Mouse (Mus musculus): ENCODE results near the gene Grik2. TPM values are rescaled to one million over a fixed set of nuclear protein-coding genes. Genes with fewer than 3 reads are reported as not detected.

Gene Grik2
- polyA plus RNA-seq, 1 experiment from 2014 or later = 7.8 TPM

DNA sequence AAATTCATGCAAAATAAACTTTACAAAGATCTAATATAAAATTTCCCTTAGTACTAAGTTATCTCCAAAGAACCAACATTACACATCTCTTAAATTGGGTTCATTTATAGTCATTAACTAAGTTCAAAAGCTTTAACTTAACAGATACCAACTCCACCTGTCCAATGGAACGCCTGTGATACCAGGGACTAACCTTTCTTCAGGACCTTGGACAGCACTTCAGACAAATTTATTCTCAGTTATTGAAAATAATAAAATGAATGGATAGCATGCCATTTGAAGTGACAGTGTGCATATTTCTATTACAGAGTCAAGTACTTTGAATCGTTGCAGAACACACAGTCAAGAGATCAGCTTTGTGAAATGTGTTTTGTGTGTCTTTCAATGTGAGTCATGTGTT, 3.1 kb downstream of the Grik2 start:
- H3K9me3 ChIP-seq (ENCODE audit: control insufficient read depth, low read length) = no peaks in the 10 kb centered on the region
- H3K4me3 ChIP-seq (ENCODE audit: low read depth, low read length) = no peak overlapping the region
- H3K4me1 ChIP-seq (ENCODE audit: control insufficient read depth, insufficient read depth, low read length) = no peaks in the 10 kb centered on the region
- no peak overlapping the region for H3K9ac ChIP-seq (ENCODE audit: low read length)
- H3K36me3 ChIP-seq (ENCODE audit: control insufficient read depth, insufficient read depth, low read length) = no peaks in the 10 kb centered on the region
- H3K27me3 ChIP-seq (ENCODE audit: control insufficient read depth, insufficient read depth, low read length) = no peaks in the 10 kb centered on the region
- WGBS = 46% methylated on average over 2 of the region's 2 CpGs
- H3K4me2 ChIP-seq (ENCODE audit: low read depth) = no peak overlapping the region
- no peak overlapping the region for H3K27ac ChIP-seq (ENCODE audit: low read depth, low read length)
- DNase-seq (ENCODE audit: low spot score) (no peak), ATAC-seq (ENCODE audit: insufficient read depth, low FRiP score, low TSS enrichment) (no peak)

DNA sequence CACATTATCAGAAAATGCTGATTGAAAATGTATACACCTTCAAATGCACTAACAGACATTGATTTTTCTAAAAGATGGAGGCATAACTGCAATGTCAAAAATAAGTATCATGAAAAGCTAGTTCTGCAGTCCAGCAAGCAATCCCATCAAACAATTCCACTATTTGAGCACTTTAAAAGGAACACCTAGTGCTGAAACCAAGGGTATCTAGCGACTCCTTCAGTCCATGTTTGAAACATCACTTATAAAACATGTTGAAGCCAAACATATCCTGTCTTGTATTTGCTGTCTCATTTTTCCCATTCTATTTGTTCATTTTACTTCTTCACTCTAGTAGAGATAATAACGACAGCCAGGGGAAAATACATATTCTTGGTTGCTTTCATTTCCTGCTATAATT, 3.7 kb downstream of the Grik2 start:
- ATAC-seq (ENCODE audit: insufficient read depth, low FRiP score, low TSS enrichment) (no peak), DNase-seq (ENCODE audit: low spot score) (no peak)
- no peak overlapping the region for H3K4me2 ChIP-seq (ENCODE audit: low read depth)
- WGBS = 14% methylated on average over 2 of the region's 2 CpGs
- no peak overlapping the region for H3K4me3 ChIP-seq (ENCODE audit: low read depth, low read length)
- H3K9ac ChIP-seq (ENCODE audit: low read length) = no peak overlapping the region
- H3K36me3 ChIP-seq (ENCODE audit: control insufficient read depth, insufficient read depth, low read length) = no peaks in the 10 kb centered on the region
- no peak overlapping the region for H3K27ac ChIP-seq (ENCODE audit: low read depth, low read length)
- H3K9me3 ChIP-seq (ENCODE audit: control insufficient read depth, low read length) = no peaks in the 10 kb centered on the region
- H3K27me3 ChIP-seq (ENCODE audit: control insufficient read depth, insufficient read depth, low read length) = no peaks in the 10 kb centered on the region
- no peaks in the 10 kb centered on the region for H3K4me1 ChIP-seq (ENCODE audit: control insufficient read depth, insufficient read depth, low read length)

DNA sequence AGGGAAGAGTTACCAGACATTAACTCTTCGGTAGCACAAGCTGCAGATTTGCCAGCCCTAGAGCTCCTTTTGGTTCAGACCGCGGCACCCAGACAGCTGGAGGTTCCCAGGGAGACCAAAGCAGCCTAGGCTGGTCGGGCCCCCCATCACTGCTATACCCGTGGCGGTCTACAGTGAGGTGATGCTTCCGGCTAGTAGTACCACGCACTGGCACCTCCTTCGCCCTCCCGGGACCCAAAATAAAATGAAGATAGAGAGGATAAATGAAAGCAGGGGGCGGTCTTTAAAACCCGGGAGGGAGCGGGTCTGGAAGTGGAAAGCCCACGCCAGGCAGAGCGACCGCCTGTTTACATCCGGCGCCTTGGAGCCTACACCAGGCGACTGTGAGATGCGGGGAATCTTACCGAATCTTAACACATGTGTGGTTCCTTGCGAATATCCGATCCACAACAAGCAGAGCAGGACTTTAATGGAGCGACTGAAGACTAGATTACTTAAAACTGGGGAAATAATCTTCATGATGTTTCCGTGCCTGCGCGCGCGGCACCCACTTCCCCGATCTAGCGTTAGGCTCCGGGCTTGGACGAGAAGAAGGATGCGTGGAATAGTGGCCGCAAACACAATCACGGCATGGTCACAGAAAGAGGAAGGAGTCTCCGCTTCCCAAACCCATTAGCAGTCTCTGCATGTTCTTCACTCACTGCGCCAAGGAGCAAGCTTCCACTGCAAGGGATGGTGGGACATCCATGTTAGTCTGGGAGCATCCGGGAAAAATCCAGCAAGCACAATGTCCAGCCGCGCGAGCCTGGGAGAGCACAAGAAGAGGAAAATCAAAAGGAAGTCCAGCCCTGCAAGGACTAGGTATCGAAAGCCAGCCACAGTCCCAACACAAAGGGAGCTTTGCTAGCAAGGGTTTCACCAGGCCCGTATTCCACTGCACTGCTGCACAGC, 5.5 kb downstream of the Grik2 start:
- ATAC-seq (ENCODE audit: insufficient read depth, low FRiP score, low TSS enrichment) = peak; percentile 80
- peak overlapping the region; percentile 59 for H3K4me3 ChIP-seq (ENCODE audit: low read depth, low read length)
- peak overlapping the region; percentile 57 for H3K27ac ChIP-seq (ENCODE audit: low read depth, low read length)
- peak overlapping the region; percentile 69 for H3K4me2 ChIP-seq (ENCODE audit: low read depth)
- under 1% methylated on average over 44 of the region's 44 CpGs for WGBS
- H3K9ac ChIP-seq (ENCODE audit: low read length) = peak overlapping the region; percentile 66
- H3K36me3 ChIP-seq (ENCODE audit: control insufficient read depth, insufficient read depth, low read length) = no peaks in the 10 kb centered on the region
- DNase-seq (ENCODE audit: low spot score) = peak; percentile 64
- no peaks in the 10 kb centered on the region for H3K4me1 ChIP-seq (ENCODE audit: control insufficient read depth, insufficient read depth, low read length)
- no peaks in the 10 kb centered on the region for H3K9me3 ChIP-seq (ENCODE audit: control insufficient read depth, low read length)
- no peaks in the 10 kb centered on the region for H3K27me3 ChIP-seq (ENCODE audit: control insufficient read depth, insufficient read depth, low read length)

DNA sequence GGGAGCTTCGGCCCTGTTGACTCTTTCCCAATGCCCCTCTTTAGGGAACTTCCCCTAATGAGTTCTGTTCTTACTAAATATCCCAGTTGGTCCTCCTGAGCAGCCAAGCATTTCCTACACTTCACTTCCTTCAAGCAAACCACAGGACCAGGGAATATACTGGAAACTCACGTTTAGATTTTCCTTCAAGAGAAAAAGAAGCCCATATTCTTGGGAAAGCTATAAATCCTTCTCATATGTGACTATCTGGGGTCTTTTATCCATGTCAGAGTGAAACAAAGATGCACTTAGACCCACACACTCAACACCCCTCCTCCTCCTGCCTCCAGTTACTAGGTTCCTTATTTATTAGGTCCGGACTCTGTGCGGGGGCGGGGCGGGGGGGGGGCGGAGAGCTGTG, 6.5 kb downstream of the Grik2 start:
- DNase-seq (ENCODE audit: low spot score) (no peak), ATAC-seq (ENCODE audit: insufficient read depth, low FRiP score, low TSS enrichment) (no peak)
- Histone ChIP-seq H3K4me1 (ENCODE audit: control insufficient read depth, insufficient read depth, low read length) (no peaks in the 10 kb centered on the region), H3K4me2 (ENCODE audit: low read depth) (peak overlapping the region; percentile 69), H3K27me3 (ENCODE audit: control insufficient read depth, insufficient read depth, low read length) (no peaks in the 10 kb centered on the region), H3K4me3 (ENCODE audit: low read depth, low read length) (peak overlapping the region; percentile 59), H3K9ac (ENCODE audit: low read length) (peak overlapping the region; percentile 66; the same call in 1 of the 2 replicates), H3K36me3 (ENCODE audit: control insufficient read depth, insufficient read depth, low read length) (no peaks in the 10 kb centered on the region), H3K27ac (ENCODE audit: low read depth, low read length) (no peak overlapping the region), H3K9me3 (ENCODE audit: control insufficient read depth, low read length) (no peaks in the 10 kb centered on the region)
- 8% methylated on average over 7 of the region's 7 CpGs for WGBS

DNA sequence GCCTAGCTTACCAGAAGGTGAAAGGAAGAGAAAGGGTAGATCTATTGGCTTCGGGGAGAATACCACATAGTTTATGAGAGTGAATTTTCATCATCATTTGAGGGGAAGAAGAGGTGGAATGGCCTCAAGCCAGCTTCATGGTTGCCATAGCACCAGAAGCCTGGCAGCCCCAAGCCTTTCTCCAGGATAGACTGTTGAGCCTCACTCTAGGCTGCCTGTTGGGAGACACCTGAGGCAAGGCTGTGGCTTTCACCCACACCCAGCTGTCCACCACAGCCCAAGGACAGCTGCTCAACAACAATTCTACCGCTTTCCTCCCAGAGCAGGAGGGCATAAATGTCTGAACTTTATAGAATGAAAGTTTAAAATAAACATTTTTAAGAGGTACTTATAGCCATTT, 8.1 kb downstream of the Grik2 start:
- H3K27ac ChIP-seq (ENCODE audit: low read depth, low read length) = no peak overlapping the region
- no peak overlapping the region for H3K9ac ChIP-seq (ENCODE audit: low read length)
- H3K4me2 ChIP-seq (ENCODE audit: low read depth) = no peak overlapping the region
- no peaks in the 10 kb centered on the region for H3K36me3 ChIP-seq (ENCODE audit: control insufficient read depth, insufficient read depth, low read length)
- DNase-seq (ENCODE audit: low spot score) (no peak), ATAC-seq (ENCODE audit: insufficient read depth, low FRiP score, low TSS enrichment) (no peak)
- H3K9me3 ChIP-seq (ENCODE audit: control insufficient read depth, low read length) = no peaks in the 10 kb centered on the region
- H3K4me1 ChIP-seq (ENCODE audit: control insufficient read depth, insufficient read depth, low read length) = no peaks in the 10 kb centered on the region
- H3K27me3 ChIP-seq (ENCODE audit: control insufficient read depth, insufficient read depth, low read length) = no peaks in the 10 kb centered on the region
- 74% methylated on average over 2 of the region's 2 CpGs for WGBS
- H3K4me3 ChIP-seq (ENCODE audit: low read depth, low read length) = no peak overlapping the region

DNA sequence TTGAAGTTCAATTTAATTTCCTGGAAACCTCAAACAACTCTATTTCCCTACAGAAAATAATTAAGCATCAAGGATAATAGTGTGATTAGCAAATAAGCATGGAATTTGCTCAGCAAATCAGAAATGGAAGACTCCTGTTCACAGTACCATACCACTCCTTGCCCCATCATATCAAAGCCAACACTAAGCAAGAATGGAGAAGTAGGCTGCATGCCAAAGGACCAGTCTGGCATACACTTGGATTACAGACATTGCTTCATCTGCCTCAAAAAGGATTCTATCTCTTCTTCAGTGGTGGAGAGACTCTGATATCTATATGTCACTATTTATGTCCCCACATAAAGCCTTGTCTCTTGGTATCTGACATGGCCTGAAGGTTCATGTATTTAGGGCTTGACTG, 19.7 kb downstream of the Grik2 start:
- no peaks in the 10 kb centered on the region for H3K27me3 ChIP-seq (ENCODE audit: control insufficient read depth, insufficient read depth, low read length)
- H3K4me1 ChIP-seq (ENCODE audit: control insufficient read depth, insufficient read depth, low read length) = no peaks in the 10 kb centered on the region
- ATAC-seq (ENCODE audit: insufficient read depth, low FRiP score, low TSS enrichment) (no peak), DNase-seq (ENCODE audit: low spot score) (no peak)
- no peak overlapping the region for H3K9ac ChIP-seq (ENCODE audit: low read length)
- no peaks in the 10 kb centered on the region for H3K9me3 ChIP-seq (ENCODE audit: control insufficient read depth, low read length)
- no peak overlapping the region for H3K4me2 ChIP-seq (ENCODE audit: low read depth)
- H3K36me3 ChIP-seq (ENCODE audit: control insufficient read depth, insufficient read depth, low read length) = no peaks in the 10 kb centered on the region
- no peak overlapping the region for H3K27ac ChIP-seq (ENCODE audit: low read depth, low read length)
- H3K4me3 ChIP-seq (ENCODE audit: low read depth, low read length) = no peak overlapping the region

DNA sequence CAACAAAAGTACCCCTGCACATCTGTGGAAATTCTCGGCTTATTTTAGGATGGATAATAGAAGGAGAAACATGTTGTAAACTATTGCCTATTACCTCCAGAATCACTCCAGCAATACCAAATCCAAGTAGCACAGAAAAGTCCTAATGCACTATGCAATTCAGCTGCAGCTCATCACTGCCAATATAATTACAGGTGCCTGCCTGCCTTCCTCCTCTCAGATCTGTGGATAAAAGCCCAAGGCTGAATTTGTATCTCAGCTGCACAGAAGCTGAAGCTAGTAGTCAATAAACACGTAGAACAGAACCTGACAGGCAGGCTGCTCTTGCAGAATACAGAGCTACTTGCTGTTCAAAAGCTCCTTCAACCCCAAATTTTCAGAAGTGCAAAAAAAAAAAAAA, 21.0 kb downstream of the Grik2 start:
- no peak for DNase-seq (ENCODE audit: low spot score)
- no peak overlapping the region for H3K4me3 ChIP-seq (ENCODE audit: low read depth, low read length)
- H3K4me2 ChIP-seq (ENCODE audit: low read depth) = no peak overlapping the region
- H3K9me3 ChIP-seq (ENCODE audit: control insufficient read depth, low read length) = no peaks in the 10 kb centered on the region
- ATAC-seq (ENCODE audit: insufficient read depth, low FRiP score, low TSS enrichment) = no peak
- no peak overlapping the region for H3K9ac ChIP-seq (ENCODE audit: low read length)
- H3K4me1 ChIP-seq (ENCODE audit: control insufficient read depth, insufficient read depth, low read length) = no peaks in the 10 kb centered on the region
- WGBS = 74% methylated on average over 2 of the region's 2 CpGs
- no peaks in the 10 kb centered on the region for H3K36me3 ChIP-seq (ENCODE audit: control insufficient read depth, insufficient read depth, low read length)
- H3K27ac ChIP-seq (ENCODE audit: low read depth, low read length) = no peak overlapping the region
- H3K27me3 ChIP-seq (ENCODE audit: control insufficient read depth, insufficient read depth, low read length) = no peaks in the 10 kb centered on the region

DNA sequence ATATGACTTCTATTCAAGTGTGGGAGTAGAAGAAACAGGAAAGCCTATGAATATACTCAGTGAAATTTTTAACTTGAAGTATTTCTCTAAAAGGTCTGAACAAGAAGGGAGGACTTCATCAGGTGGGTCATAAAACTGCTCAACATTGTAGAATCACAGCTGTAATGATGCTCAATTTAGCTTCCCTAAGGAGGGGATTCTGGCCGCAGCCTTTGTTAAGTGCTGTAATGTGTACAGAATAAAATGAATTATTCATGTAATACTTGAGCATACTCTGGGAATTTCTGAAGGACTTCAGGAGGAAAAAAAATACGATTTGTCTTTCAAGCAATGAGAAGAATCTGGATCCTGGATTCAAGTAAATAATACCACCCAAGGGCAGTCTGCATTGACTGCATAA, 26.0 kb downstream of the Grik2 start:
- DNase-seq (ENCODE audit: low spot score) = no peak
- Histone ChIP-seq H3K4me1 (ENCODE audit: control insufficient read depth, insufficient read depth, low read length) (no peaks in the 10 kb centered on the region), H3K27ac (ENCODE audit: low read depth, low read length) (no peak overlapping the region), H3K27me3 (ENCODE audit: control insufficient read depth, insufficient read depth, low read length) (no peaks in the 10 kb centered on the region), H3K36me3 (ENCODE audit: control insufficient read depth, insufficient read depth, low read length) (no peaks in the 10 kb centered on the region), H3K4me3 (ENCODE audit: low read depth, low read length) (no peak overlapping the region), H3K9me3 (ENCODE audit: control insufficient read depth, low read length) (no peaks in the 10 kb centered on the region), H3K4me2 (ENCODE audit: low read depth) (no peak overlapping the region), H3K9ac (ENCODE audit: low read length) (no peak overlapping the region)
- ATAC-seq (ENCODE audit: insufficient read depth, low FRiP score, low TSS enrichment) = no peak
- 71% methylated on average over 2 of the region's 2 CpGs for WGBS

DNA sequence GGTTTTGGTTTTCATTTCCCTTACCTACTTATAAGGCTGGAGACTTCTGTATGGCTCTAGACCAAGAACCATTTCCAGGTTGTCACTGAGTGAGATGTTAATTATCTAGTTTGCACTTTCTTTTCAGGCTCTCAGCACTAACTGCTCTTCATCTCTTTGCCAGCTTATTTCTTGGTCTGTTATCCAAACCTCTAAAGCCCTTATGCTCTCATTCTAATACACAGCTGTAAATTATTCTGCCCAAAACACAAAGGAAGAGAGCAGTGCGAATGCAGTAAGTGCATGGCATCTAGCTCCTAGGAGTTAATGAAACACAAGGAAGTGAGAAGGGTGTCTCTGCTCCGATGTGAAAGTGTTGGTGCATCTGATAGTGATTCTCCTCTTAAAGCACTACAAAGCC, 36.8 kb downstream of the Grik2 start:
- H3K4me2 ChIP-seq (ENCODE audit: low read depth) = no peak overlapping the region
- no peaks in the 10 kb centered on the region for H3K4me1 ChIP-seq (ENCODE audit: control insufficient read depth, insufficient read depth, low read length)
- no peaks in the 10 kb centered on the region for H3K27me3 ChIP-seq (ENCODE audit: control insufficient read depth, insufficient read depth, low read length)
- H3K4me3 ChIP-seq (ENCODE audit: low read depth, low read length) = no peak overlapping the region
- H3K36me3 ChIP-seq (ENCODE audit: control insufficient read depth, insufficient read depth, low read length) = no peaks in the 10 kb centered on the region
- H3K9me3 ChIP-seq (ENCODE audit: control insufficient read depth, low read length) = no peaks in the 10 kb centered on the region
- ATAC-seq (ENCODE audit: insufficient read depth, low FRiP score, low TSS enrichment) (no peak), DNase-seq (ENCODE audit: low spot score) (no peak)
- H3K27ac ChIP-seq (ENCODE audit: low read depth, low read length) = no peak overlapping the region
- no peak overlapping the region for H3K9ac ChIP-seq (ENCODE audit: low read length)
- 75% methylated on average over 2 of the region's 2 CpGs for WGBS
